Mouse (Mus musculus) limb, embryonic 13.5 days (tissue): ENCODE results near the gene Ubac2. TPM values are rescaled to one million over a fixed set of nuclear protein-coding genes. Genes with fewer than 3 reads are reported as not detected.
A peak's percentile ranks its signal among the peaks of the same experiment; 100 is the strongest.
"Not testable (repeated sequence)": the region's sequence is repeated elsewhere in the genome, so short reads cannot be mapped to it uniquely, and the experiment has no call there.

ENCODE experiments used
- ATAC-seq: fragments of 200-750 bp; cut with Nextera tagmentation; 2 replicates; pipeline ENCODE4 v1.8.0; 2017; ENCODE audit warnings: low read depth, moderate number of reproducible peaks, moderate TSS enrichment; ENCODE audit not compliant: low FRiP score
- H3K27ac ChIP-seq: fragments of 300-500 bp; sonication (generic); 2 replicates; pipeline ENCODE4 v1.5.1; 2015; ENCODE audit warnings: inconsistent platforms, mild to moderate bottlenecking, moderate library complexity
- H3K27me3 ChIP-seq: fragments of 300-500 bp; sonication (generic); 2 replicates; pipeline ENCODE4 v1.6.1; 2015; ENCODE audit warnings: mild to moderate bottlenecking, inconsistent platforms
- H3K36me3 ChIP-seq: fragments of 300-500 bp; sonication (generic); 2 replicates; pipeline ENCODE4 v1.6.1; 2015; ENCODE audit warnings: inconsistent platforms, mild to moderate bottlenecking, moderate library complexity
- H3K4me1 ChIP-seq: fragments of 300-500 bp; sonication (generic); 2 replicates; pipeline ENCODE4 v1.6.1; 2015; ENCODE audit warnings: inconsistent platforms
- H3K4me2 ChIP-seq: fragments of 300-500 bp; sonication (generic); replicated peaks from 2 replicates; pipeline ENCODE4 v1.6.1; 2015; ENCODE audit warnings: inconsistent platforms, mild to moderate bottlenecking, moderate library complexity
- H3K4me3 ChIP-seq: fragments of 300-500 bp; sonication (generic); 2 replicates; pipeline ENCODE4 v1.5.1; 2015; ENCODE audit warnings: moderate library complexity, mild to moderate bottlenecking, inconsistent platforms
- H3K9ac ChIP-seq: fragments of 300-500 bp; sonication (generic); 2 replicates; pipeline ENCODE4 v1.6.1; 2015; ENCODE audit warnings: mild to moderate bottlenecking, inconsistent platforms
- H3K9me3 ChIP-seq: fragments of 300-500 bp; sonication (generic); 2 replicates; pipeline ENCODE4 v1.6.1; 2016; ENCODE audit warnings: inconsistent platforms
- WGBS: fragments of 180-500 bp; shearing (Covaris S2); methylation state at CpG from one replicate; pipeline ENCODE4 v1.1.7; 2015; 5-methylcytosine and 5-hydroxymethylcytosine counted together
- polyA plus RNA-seq: library from polyadenylated mRNA; unstranded; fragments of >200 nt; fragmentation: Nextera tagmentation; extraction: Ambion mirVana; gene quantifications from 2 replicates; pipeline ENCODE4 v1.2.1, GENCODE M21; 2015

The Ubac2 gene
- polyA plus RNA-seq, 1 experiment from 2014 or later, result 71.6 TPM

GRCm38 (mm10) chr14:121873172-121873571, 5.2 kb upstream of the Ubac2 start:
- 65% methylated on average over 2 of the region's 2 CpGs for WGBS
- Histone ChIP-seq H3K36me3 (no peaks in the 10 kb centered on the region), H3K4me3 (no peak overlapping the region), H3K4me2 (no peak overlapping the region), H3K4me1 (peaks cover 7% of the 10 kb centered on the region; the same call in 1 of the 2 replicates), H3K9ac (no peak overlapping the region), H3K27ac (no peak overlapping the region), H3K9me3 (no peaks in the 10 kb centered on the region), H3K27me3 (no peaks in the 10 kb centered on the region)
- no peak for ATAC-seq

GRCm38 (mm10) chr14:121873646-121874045, 4.8 kb upstream of the Ubac2 start:
- no peak for ATAC-seq
- H3K4me2 ChIP-seq, result no peak overlapping the region
- no peaks in the 10 kb centered on the region for H3K27me3 ChIP-seq
- H3K4me1 ChIP-seq, result peaks cover 7% of the 10 kb centered on the region; the same call in 1 of the 2 replicates
- H3K36me3 ChIP-seq, result no peaks in the 10 kb centered on the region
- no peaks in the 10 kb centered on the region for H3K9me3 ChIP-seq
- H3K4me3 ChIP-seq, result no peak overlapping the region
- H3K9ac ChIP-seq, result no peak overlapping the region
- WGBS, result 90% methylated on average over 4 of the region's 4 CpGs
- H3K27ac ChIP-seq, result no peak overlapping the region

- H3K36me3 ChIP-seq, ATAC-seq, H3K27ac ChIP-seq, H3K4me3 ChIP-seq, H3K27me3 ChIP-seq, H3K4me2 ChIP-seq, H3K4me1 ChIP-seq, H3K9ac ChIP-seq, H3K9me3 ChIP-seq: not testable (repeated sequence)
- WGBS, result 71% methylated on average over 2 of the region's 2 CpGs
Observed at GRCm38 (mm10) chr14:121876190-121876589, 2.2 kb upstream of the Ubac2 start.

- Histone ChIP-seq H3K36me3 (peaks cover 2% of the 10 kb centered on the region; the same call in 1 of the 2 replicates), H3K27me3 (no peaks in the 10 kb centered on the region), H3K9me3 (no peaks in the 10 kb centered on the region), H3K4me2 (no peak overlapping the region), H3K27ac (no peak overlapping the region), H3K4me1 (peaks cover 9% of the 10 kb centered on the region), H3K4me3 (no peak overlapping the region), H3K9ac (no peak overlapping the region)
- ATAC-seq, result no peak
- WGBS, result 83% methylated on average over 2 of the region's 2 CpGs
Observed at GRCm38 (mm10) chr14:121876860-121877259, 1.6 kb upstream of the Ubac2 start.

- no peak for ATAC-seq
- Histone ChIP-seq H3K4me2 (peak overlapping the region; percentile 93), H3K9ac (peak overlapping the region; percentile 92), H3K27me3 (no peaks in the 10 kb centered on the region), H3K27ac (peak overlapping the region; percentile 86), H3K36me3 (peaks cover 2% of the 10 kb centered on the region; the same call in 1 of the 2 replicates), H3K4me1 (peaks cover 9% of the 10 kb centered on the region), H3K9me3 (no peaks in the 10 kb centered on the region), H3K4me3 (peak overlapping the region; percentile 94)
- WGBS, result 29% methylated on average over 8 of the region's 8 CpGs
Observed at GRCm38 (mm10) chr14:121877640-121878039, 780 bp upstream of the Ubac2 start.

GRCm38 (mm10) chr14:121878859-121879206, 413 bp downstream of the Ubac2 start:
- H3K4me3 ChIP-seq, result peak overlapping the region; percentile 94
- 0% methylated on average over 27 of the region's 27 CpGs for WGBS
- peaks cover 9% of the 10 kb centered on the region for H3K4me1 ChIP-seq
- ATAC-seq, result no peak; the same call in 1 of the 2 replicates
- H3K4me2 ChIP-seq, result peak overlapping the region; percentile 93
- H3K9me3 ChIP-seq, result no peaks in the 10 kb centered on the region
- peak overlapping the region; percentile 92 for H3K9ac ChIP-seq
- H3K27ac ChIP-seq, result peak overlapping the region; percentile 65; the same call in 1 of the 2 replicates
- no peaks in the 10 kb centered on the region for H3K27me3 ChIP-seq
- H3K36me3 ChIP-seq, result peaks cover 2% of the 10 kb centered on the region; the same call in 1 of the 2 replicates

GRCm38 (mm10) chr14:121879266-121879840, 933 bp downstream of the Ubac2 start:
- Histone ChIP-seq H3K27me3 (no peaks in the 10 kb centered on the region), H3K9ac (peak overlapping the region; percentile 92), H3K36me3 (peaks cover 2% of the 10 kb centered on the region; the same call in 1 of the 2 replicates), H3K9me3 (no peaks in the 10 kb centered on the region), H3K4me3 (peak overlapping the region; percentile 94), H3K27ac (no peak overlapping the region), H3K4me1 (peaks cover 9% of the 10 kb centered on the region), H3K4me2 (peak overlapping the region; percentile 93)
- no peak for ATAC-seq
- WGBS, result 14% methylated on average over 16 of the region's 16 CpGs

- no peaks in the 10 kb centered on the region for H3K9me3 ChIP-seq
- no peak overlapping the region for H3K27ac ChIP-seq
- WGBS, result 88% methylated on average over 7 of the region's 7 CpGs
Observed at GRCm38 (mm10) chr14:121881211-121881610, 2.8 kb downstream of the Ubac2 start.

GRCm38 (mm10) chr14:121884150-121884797, 5.9 kb downstream of the Ubac2 start:
- Histone ChIP-seq H3K4me2 (no peak overlapping the region), H3K27me3 (no peaks in the 10 kb centered on the region), H3K4me1 (peaks cover 23% of the 10 kb centered on the region), H3K36me3 (peaks cover 9% of the 10 kb centered on the region), H3K27ac (no peak overlapping the region), H3K9me3 (no peaks in the 10 kb centered on the region), H3K9ac (no peak overlapping the region), H3K4me3 (no peak overlapping the region)
- ATAC-seq, result no peak
- WGBS, result 66% methylated on average over 6 of the region's 6 CpGs

More at GRCm38 (mm10) chr14:121881211-121881610, 2.8 kb downstream of the Ubac2 start:
- Histone ChIP-seq H3K9ac (no peak overlapping the region), H3K4me1 (peaks cover 13% of the 10 kb centered on the region), H3K4me3 (no peak overlapping the region), H3K27me3 (no peaks in the 10 kb centered on the region), H3K36me3 (peaks cover 6% of the 10 kb centered on the region; the same call in 1 of the 2 replicates), H3K4me2 (no peak overlapping the region)
- ATAC-seq, result no peak

- Histone ChIP-seq H3K4me3 (no peak overlapping the region), H3K4me1 (peaks cover 28% of the 10 kb centered on the region), H3K27ac (no peak overlapping the region), H3K4me2 (no peak overlapping the region), H3K9ac (no peak overlapping the region; the same call in 1 of the 2 replicates), H3K36me3 (peaks cover 16% of the 10 kb centered on the region), H3K27me3 (no peaks in the 10 kb centered on the region), H3K9me3 (no peaks in the 10 kb centered on the region)
- 80% methylated on average over 6 of the region's 6 CpGs for WGBS
- ATAC-seq, result no peak
Observed at GRCm38 (mm10) chr14:121893747-121894146, 15.3 kb downstream of the Ubac2 start.

- WGBS, result 51% methylated on average over 5 of the region's 5 CpGs
- no peak overlapping the region for H3K4me2 ChIP-seq
- peaks cover 37% of the 10 kb centered on the region for H3K4me1 ChIP-seq
- no peaks in the 10 kb centered on the region for H3K9me3 ChIP-seq
- no peak for ATAC-seq
- H3K36me3 ChIP-seq, result peaks cover 12% of the 10 kb centered on the region; the same call in 1 of the 2 replicates
- H3K27ac ChIP-seq, result no peak overlapping the region
- H3K9ac ChIP-seq, result no peak overlapping the region
- no peak overlapping the region for H3K4me3 ChIP-seq
- no peaks in the 10 kb centered on the region for H3K27me3 ChIP-seq
Observed at GRCm38 (mm10) chr14:121894511-121895135, 16.2 kb downstream of the Ubac2 start.

GRCm38 (mm10) chr14:121895316-121895715, 16.9 kb downstream of the Ubac2 start:
- peak overlapping the region; percentile 48; the same call in 1 of the 2 replicates for H3K27ac ChIP-seq
- WGBS, result 79% methylated on average over 4 of the region's 4 CpGs
- peaks cover 10% of the 10 kb centered on the region; the same call in 1 of the 2 replicates for H3K36me3 ChIP-seq
- ATAC-seq, result no peak
- H3K4me1 ChIP-seq, result peaks cover 37% of the 10 kb centered on the region
- no peaks in the 10 kb centered on the region for H3K9me3 ChIP-seq
- H3K4me2 ChIP-seq, result no peak overlapping the region
- H3K9ac ChIP-seq, result no peak overlapping the region
- H3K4me3 ChIP-seq, result no peak overlapping the region
- no peaks in the 10 kb centered on the region for H3K27me3 ChIP-seq
